Mouse (Mus musculus): Measurements from ENCODE around the gene Ephb2. TPM values are rescaled to one million over a fixed set of nuclear protein-coding genes. Genes with fewer than 3 reads are reported as not detected.

The Ephb2 gene
- total RNA-seq, 2 experiments from 2014 or later = 24.0 to 29.2 TPM

DNA sequence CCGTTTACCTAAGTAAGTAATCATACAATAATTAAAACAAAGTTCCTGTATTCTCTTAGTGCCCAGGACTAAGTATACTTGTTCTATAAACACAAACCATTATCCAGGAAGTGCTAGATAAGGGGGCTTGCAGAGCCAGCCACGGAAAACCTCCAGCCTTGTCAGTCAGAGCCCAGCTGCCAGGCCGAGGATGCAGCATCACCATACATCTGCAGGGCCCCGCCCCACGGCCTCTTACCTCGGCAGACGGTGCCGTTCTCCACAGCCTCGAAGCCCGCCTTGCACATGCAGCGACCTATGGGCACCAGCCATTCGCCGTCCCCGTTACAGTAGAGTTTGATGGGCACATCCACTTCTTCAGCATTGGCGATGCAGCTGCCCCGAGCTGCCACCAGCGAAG is 65.1 kb downstream of the Ephb2 start:
- no peak for DNase-seq (ENCODE audit: extremely low spot score in 1 of 2, low spot score in 1 of 2)

DNA sequence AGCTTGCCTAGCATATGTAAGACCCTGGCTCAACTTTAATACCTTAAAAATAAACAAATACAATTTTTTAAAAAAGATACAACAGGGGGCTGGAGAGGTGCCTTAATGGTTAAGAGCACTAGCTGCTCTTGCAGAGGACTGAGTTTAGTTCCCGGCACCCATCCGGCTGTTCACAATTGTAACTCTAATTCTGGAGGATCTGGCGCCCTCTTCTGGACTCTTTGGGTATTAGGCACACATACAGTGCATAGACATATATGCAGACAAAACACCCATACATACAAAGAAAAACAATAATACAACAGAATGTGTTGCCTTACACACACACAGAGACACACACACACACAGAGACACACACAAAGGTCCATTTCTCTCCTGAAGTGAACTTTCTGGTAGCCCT is 67.3 kb downstream of the Ephb2 start:
- no peak for DNase-seq (ENCODE audit: extremely low spot score in 1 of 2, low spot score in 1 of 2)

DNA sequence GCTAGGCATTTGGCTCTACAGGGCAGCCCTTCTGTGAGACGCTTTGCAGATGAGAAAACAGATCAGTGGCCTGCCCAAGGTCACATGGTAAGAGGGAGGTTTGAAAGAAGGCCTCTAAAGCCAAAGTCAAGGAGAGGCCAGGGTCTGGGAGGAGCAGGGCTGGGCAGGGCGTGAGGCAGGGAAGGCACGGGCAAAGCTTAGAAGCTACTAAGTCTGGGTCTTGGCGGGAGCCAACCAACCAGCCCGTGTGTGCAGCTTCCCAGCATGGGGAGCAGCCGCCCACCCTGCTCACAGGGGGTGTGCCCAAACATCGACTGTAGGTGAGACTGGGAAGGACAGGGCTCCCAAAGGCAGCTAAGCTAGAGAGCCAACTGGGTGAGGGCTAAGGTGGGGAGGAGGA is 70.7 kb downstream of the Ephb2 start:
- DNase-seq (ENCODE audit: extremely low spot score in 1 of 2, low spot score in 1 of 2) = no peak

DNA sequence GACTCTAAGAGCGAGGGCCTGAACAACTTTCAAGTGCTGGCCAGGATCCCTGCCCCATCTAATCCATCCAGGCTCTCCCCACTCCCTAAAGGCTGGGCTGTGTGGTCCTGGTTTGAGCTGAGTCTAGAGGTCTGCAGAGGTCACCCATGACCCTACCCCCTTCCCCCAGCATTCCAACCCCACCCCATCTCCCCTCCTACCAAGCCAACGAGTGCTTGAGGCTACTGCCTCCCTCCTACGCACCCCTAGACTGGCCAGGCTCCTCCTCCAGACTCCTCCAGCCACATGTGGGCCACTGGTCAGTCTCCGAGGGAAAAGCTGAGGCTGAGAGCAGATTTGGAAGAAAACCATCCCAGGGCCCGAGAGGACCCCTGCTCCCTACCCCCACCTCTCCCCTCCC is 72.4 kb downstream of the Ephb2 start:
- DNase-seq (ENCODE audit: extremely low spot score in 1 of 2, low spot score in 1 of 2) = no peak

DNA sequence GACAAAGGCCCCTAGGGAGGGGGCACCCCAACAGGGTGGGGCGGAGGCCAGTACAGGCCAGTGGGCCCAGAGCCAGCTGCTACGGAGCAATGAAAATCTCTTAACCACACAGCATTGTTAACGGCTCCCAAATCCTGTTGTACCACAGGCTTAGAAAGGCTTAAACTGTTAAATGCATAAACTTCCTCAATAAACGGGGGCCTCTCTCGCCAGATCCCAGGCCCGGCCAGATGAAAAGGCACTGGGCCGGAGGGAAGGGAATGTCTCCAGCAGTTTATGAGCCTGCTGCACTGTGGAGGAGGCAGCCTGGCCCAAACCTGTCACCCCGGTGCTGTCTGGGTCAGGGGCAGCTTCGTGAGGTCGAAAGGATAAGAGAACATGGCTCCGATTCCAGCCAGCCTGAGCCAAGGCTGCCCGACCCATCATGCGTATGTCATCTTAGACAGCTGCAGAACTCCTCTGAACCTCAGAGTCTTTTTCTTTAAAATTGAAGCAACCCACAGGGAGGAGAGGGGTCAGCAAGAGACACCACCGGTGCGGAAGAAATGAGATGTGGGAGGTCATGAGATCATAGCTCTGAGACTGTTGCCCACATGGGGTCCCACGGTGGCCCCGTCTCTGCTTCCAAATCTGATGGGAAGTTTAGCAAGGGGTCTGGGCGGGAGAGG is 73.9 kb downstream of the Ephb2 start:
- no peak for DNase-seq (ENCODE audit: extremely low spot score in 1 of 2, low spot score in 1 of 2)

DNA sequence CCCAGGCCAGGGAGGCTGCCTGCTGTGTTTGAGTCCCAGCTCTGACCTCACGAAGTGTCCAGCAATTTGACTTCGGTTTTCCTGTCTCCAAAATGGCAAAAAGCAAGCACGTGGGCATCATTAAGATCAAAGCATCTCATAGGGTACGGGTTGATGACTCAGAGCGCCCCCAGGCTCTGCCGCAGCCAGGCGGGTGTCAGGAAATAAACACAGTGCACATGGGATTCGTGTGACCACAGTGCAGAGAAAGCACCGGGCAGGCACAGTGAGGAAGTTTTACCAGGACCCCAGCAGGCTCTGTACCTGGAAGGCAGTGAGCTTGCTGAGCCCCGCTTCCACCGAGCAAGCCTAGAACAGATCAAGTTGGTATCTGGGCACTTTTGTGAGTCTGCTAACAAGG is 74.9 kb downstream of the Ephb2 start:
- no peak for DNase-seq (ENCODE audit: extremely low spot score in 1 of 2, low spot score in 1 of 2)

DNA sequence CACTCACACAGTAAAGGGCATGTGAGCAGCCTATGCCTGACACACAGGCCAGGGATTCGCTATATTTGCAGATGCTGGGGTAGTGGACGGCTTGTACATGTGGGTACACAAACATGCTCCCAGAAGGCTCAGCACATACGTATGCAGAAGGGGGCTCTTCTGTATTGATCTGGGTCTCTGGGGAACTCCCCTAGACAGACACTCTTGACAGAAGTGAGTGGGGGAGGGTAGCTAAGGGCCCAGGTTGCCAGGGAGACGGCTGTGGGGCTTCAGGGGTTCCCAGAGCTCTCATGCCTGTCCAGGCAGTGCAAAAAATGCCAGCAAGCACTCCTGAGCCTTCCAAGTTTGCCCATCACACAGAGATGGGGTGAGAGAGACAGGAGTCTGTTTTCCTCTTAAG is 78.7 kb downstream of the Ephb2 start:
- DNase-seq (ENCODE audit: extremely low spot score in 1 of 2, low spot score in 1 of 2) = no peak

DNA sequence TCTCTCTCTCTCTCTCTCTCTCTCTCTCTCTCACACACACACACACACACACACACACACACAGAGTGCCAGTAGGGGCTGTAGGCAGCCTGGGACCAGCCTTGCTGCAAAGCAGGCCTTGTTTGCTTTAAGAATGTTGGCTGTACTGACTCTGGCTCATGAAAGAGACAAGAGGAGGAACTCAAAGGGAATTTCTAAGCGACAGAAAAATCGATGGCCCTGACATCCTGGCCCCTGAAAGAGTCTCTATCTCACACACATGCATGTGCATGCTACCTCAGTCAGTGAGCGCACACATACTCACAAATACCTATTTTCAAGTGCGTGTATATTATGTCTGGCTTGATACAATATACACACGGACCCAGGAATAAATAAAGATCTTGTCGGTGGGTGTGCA is 79.3 kb downstream of the Ephb2 start:
- no peak for DNase-seq (ENCODE audit: extremely low spot score in 1 of 2, low spot score in 1 of 2)

DNA sequence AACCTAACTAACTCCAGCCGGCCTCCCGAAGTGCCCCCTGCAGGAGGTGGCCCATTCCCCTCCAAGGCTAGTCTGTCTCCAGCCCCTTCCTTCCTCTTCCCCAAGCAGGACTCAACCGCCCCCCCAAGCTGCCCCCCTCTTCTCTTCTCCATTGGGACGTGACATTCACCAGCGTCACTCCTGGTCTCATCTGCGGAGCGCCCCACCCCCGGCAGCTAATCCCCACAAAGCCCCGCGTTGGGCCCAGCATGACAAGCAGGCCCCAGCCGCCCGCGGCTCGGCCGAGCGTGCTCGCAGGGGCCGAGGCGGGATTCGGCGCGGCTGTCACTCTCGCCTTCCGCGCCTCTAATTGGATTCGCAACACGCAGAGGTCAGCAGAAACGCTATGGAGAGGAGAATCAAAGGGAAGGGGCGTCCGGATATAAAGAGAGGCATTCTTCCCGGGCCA is 80.4 kb downstream of the Ephb2 start:
- DNase-seq (ENCODE audit: extremely low spot score in 1 of 2, low spot score in 1 of 2) = peak in 1 of 2 experiments; percentile 39

DNA sequence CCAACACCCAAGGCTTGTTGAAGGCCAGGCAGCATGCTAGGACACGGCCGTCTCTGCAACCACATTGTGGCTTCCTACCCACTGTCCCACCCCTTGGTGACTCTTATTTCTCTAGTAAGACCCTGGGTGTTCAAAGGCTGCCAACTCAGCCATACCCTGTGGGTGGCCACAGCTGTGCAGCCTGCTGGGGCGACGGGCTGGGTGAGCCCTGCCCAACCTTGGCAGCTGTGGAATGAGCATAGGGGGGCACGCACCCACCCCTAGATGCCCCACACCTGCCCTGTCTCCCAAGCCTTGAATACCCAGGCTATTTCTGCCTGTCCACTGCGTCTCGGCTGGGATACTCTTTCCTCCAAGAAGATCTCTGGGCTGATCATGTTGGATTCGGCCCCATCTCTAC is 81.5 kb downstream of the Ephb2 start:
- no peak for DNase-seq (ENCODE audit: extremely low spot score in 1 of 2, low spot score in 1 of 2)

DNA sequence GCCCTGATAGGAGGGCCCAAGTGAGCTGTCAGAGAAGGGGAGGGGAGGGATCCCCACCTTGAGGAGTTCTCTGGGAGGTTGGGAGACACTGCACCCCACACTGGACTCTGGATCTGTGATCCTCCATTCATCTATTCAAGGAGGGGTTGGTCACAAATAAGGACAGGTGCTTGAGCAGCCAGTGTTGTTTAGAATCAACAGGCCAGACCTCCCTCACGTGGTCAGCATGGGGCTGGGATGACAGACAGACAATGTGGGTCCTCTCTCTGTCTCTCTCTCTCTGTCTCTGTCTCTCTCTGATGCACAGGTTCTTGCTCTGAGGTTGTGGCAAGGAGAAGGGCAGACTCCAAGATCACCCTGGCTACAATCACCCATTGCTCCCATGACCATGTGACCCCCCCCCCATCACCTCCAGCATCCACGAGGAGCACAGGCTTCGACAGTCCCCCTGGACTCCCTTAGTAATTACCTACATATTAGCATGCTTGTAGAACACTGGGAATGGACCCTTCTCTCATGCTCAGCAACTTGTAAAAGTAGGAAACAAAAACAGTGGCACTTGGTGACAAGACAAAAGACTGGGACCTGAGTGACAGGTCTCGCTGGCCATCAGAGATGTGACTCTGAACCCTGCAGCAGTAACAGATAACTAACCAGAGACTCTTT is 84.3 kb downstream of the Ephb2 start:
- DNase-seq (ENCODE audit: extremely low spot score in 1 of 2, low spot score in 1 of 2) = no peak

DNA sequence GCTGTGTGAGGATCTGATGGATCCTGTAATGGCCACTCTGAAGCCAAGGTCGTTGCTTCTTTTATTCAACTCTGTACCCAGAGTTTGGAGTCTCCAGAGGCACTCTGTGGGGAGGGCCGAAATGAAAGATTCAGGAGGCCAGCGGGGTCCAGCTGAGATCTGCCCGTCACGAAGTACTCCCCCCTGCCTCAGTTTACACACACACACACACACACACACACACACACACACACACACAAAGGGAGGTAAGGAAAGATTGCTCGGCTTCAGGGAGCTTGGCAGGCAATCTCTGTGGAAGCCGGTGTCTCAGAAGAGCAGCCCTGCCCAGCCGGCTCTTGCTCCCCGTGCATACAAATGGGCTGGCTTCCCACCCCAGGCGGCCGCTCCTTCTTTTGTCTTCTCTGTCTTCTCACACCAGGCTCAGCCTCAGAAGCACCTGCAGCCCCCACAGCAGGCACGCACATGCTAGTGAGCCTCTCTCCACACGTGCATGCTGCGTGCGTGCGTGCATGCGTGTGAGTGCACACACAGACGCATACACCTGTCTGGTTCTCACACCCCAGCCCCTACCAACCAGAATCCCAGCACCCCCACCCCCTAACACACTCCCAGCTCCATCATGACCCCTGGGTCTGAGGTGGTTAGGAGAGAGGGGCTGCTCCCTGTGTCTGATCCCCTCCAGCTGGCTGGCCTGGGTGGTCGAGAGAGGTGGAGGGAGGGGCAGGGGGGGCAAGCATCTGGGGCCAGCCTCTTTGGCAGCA is 85.0 kb downstream of the Ephb2 start:
- DNase-seq (ENCODE audit: extremely low spot score in 1 of 2, low spot score in 1 of 2) = no peak

DNA sequence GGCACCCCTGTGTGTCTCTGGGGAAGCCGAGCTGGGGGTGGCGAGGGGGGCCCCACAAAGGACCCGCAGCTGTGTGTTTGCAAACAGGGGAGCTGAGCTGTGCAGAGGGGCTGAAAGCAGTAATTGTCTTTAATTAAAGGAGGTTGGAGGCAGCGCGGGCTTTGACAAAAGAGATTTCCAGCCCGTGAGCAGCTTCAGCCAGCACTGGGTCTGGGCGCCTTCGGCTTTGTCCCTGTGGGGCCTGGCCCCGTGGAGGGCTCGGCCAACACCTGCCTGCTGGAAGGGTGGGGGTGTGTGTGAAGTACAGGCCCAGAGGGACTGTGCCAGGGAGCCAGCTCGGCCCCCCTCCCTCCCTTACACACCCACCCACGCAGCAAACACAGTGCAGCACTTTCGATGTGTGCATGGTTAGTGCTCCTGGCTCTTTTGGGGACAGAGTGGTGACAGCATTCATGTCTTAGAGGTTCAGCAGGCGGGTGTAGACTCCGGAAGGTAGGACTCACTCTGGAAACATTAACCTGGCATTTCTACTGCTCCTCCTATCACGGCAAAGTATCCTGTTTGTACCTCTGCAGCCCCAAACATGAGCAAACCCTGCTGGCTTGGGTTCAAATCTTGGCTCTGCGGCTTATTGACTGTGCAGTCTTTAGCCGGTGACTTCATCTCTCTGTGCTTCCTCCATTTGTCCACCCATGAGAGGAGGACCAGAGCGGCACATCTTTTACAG is 85.8 kb downstream of the Ephb2 start:
- DNase-seq (ENCODE audit: extremely low spot score in 1 of 2, low spot score in 1 of 2) = peak in 1 of 2 experiments; percentile 34

DNA sequence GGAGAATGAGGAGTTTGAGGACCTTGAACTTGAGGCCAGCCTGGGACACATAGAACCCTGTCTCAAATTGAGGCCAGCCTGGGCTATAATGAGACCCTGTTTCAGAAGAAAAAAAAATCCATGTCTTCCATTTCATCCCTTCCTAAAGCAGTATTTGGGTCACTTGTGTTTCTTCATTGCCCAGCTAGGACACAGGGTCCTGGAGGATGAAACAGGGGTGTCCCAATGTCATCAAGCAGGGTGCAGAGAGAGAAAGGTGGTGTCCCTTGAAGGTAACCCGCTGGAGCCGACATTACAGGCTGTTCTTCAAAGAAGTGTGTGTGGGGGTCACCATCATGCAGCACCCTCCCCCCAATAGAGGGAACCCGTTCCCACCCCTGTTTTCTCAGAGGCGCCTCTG is 86.4 kb downstream of the Ephb2 start:
- DNase-seq (ENCODE audit: extremely low spot score in 1 of 2, low spot score in 1 of 2) = no peak

DNA sequence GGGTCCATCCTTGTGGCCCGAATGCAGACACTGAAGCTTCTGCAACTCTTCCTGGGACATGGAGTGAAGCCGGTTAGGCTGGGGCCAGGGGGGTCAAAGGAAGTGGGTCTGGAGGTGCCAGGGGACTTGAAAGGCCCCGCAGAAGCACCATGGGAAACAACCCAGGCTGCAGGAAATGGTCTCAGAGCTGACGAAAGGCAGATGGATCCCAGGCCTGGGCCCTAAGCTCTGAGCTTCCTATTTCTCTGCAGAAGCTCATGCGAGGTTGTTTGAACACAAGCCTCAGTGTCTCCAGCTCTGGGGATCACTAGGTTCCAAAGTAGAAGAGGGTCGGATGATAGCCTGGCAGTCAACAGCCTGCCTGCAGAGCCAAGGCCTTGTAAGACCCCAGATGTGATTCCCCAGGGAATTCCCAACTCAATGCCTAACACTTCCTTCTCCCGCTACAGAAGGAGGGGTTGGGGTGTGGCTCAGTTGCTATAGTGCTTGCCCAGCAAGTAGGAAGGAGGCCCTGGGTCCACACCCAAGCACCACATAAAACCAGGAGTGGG is 86.9 kb downstream of the Ephb2 start:
- no peak for DNase-seq (ENCODE audit: extremely low spot score in 1 of 2, low spot score in 1 of 2)

DNA sequence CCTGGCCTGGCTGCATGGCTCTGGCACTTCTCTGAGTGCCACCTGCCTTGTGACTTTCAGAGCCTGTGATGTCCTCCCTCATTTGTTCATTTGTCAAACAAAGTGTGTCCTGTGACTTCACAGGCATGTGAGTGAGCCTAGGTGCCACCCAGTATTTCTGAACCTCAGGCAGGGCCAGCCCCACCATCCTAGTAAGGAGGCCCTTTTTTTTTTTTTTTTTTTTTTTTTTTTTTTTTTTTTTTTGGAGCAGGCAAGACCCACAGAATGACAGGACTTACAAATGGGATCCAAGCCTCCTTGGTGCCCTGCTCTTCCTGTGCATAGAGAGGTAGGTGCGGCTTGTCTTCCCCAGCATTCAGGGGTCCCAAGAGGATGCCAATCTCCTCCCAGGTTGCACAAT is 89.3 kb downstream of the Ephb2 start:
- no peak for DNase-seq (ENCODE audit: extremely low spot score in 1 of 2, low spot score in 1 of 2)

DNA sequence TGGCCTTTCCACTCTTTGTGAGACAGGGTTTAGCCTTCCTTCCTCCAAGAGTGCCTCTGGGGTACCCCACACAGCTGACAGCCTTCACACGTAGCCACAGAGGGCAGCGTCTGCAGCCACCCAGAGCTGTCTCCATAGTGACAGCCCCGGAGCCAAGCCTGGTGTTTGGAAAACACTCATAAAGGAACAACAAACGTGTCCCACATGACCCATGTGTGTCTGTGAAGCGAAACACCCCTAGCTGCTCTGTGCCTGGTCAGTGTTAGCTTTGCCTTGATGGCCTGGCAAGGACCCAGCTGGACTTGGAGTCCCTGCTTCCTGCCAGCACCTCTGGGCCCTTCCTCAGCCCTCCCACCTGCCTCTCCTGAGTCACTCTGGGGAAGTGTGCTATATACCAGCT is 93.1 kb downstream of the Ephb2 start:
- no peak for DNase-seq (ENCODE audit: extremely low spot score in 1 of 2, low spot score in 1 of 2)

DNA sequence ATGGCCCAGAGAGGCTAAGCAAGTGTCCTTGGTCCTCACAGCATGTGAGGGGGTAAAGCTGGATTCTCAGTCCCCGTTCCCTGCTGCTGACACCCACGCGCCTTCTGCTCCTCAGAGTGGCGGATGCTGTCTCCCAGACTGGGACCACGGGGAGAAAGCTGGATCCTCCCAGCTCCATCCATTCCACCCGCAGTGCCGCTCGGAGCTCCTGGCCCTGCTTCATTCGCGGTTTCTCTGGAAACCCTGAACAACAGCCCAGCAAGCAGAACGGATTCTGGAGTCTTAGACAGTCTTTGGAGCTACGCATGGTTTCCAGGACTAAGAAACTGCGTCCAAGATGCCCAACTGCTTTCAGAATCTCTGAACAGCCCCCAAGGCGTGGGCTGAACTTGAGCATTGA is 93.9 kb downstream of the Ephb2 start:
- peak; percentile 60 to 77 for DNase-seq (ENCODE audit: extremely low spot score in 1 of 2, low spot score in 1 of 2)

DNA sequence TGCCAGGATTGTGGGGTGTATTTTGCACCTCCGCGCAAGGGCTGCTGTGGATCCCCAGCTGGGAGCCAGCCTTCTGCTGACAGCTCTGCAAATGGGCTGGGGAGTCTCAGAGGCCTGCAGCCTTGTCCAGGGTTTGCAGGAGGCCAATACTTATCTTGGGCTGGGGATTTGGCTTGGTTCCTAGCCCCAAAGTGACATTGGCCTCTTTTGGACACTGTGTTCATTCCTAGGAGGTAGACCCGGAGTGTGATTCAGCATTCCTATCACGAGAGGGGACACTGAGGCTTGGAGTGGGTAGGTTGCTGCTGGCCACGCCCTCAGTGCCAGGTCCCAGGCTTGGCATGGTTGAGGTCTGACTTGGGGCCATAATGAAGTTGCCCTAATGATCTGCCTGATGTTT is 94.8 kb downstream of the Ephb2 start:
- no peak for DNase-seq (ENCODE audit: extremely low spot score in 1 of 2, low spot score in 1 of 2)

DNA sequence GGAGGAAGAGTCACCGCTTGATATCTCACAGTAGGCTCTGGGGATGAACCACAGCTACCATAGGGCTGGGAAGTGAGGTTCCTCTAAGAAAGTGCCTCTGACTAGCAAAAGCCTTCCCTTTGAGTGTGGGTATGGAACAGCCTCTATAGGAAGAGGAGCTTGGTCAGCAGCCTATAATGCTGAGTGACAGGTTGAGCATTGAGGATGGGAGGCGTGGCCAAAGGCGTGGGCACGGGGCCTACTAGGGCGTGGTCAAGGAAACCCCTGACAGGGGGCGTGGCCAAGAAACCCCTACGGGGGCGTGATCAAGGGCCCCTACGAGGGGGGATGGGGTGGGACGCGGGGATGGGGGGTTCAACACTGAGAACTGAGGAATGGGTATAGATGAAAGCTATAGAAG is 96.6 kb downstream of the Ephb2 start:
- no peak for DNase-seq (ENCODE audit: extremely low spot score in 1 of 2, low spot score in 1 of 2)

DNA sequence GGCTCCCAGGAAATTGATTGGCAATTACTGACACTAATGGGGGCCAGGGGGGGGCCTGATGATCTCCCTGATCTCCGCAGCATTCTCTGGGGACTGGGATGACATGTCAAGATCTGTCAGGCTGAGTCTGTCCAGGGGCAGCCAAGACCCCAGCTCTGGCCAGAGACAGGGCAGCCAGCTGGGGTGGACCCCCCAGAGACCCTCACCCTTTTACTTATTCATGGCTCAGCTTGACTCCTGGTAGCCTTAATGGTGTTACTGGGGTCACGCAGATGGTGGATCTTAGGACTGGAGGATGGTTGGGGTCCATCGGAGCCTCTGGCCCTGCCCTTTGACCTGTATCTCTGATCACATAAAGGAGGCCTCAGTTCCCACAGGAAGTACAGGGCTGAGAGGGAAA is 97.5 kb downstream of the Ephb2 start:
- DNase-seq (ENCODE audit: extremely low spot score in 1 of 2, low spot score in 1 of 2) = no peak
